Mouse (Mus musculus) mesoderm, embryonic 11.5 days (tissue): ENCODE results near the gene Pcx.

Experiments used
- DNase-seq: peaks from one replicate; pipeline ENCODE4 v3.0.0-alpha.2; 2012; ENCODE audit warnings: low read depth, low spot score

The Pcx gene

GRCm38 (mm10) chr19:4619461-4619860, 109.2 kb downstream of the Pcx start:
- no peak for DNase-seq

- DNase-seq, result no peak
Measured at GRCm38 (mm10) chr19:4620721-4621120, 110.4 kb downstream of the Pcx start.

- DNase-seq, result no peak
Measured at GRCm38 (mm10) chr19:4622780-4623179, 112.5 kb downstream of the Pcx start.

- no peak for DNase-seq
Measured at GRCm38 (mm10) chr19:4623419-4623818, 113.1 kb downstream of the Pcx start.

GRCm38 (mm10) chr19:4624006-4624405, 113.7 kb downstream of the Pcx start:
- DNase-seq, result no peak

GRCm38 (mm10) chr19:4624406-4625178, 114.3 kb downstream of the Pcx start:
- DNase-seq, result peak; percentile 4

GRCm38 (mm10) chr19:4625179-4625828, 115.0 kb downstream of the Pcx start, which contains the start of gene Rce1:
Gene Rce1 (minus strand): TSS chr19:4625641.
- peak; percentile 88 for DNase-seq

GRCm38 (mm10) chr19:4625829-4626535, 115.7 kb downstream of the Pcx start:
- DNase-seq, result no peak

GRCm38 (mm10) chr19:4628819-4629218, 118.5 kb downstream of the Pcx start:
- peak; percentile 83 for DNase-seq

GRCm38 (mm10) chr19:4635986-4636385, 125.7 kb downstream of the Pcx start:
- DNase-seq, result no peak

- DNase-seq, result peak; percentile 52
Measured at GRCm38 (mm10) chr19:4644271-4644670, 134.0 kb downstream of the Pcx start.

GRCm38 (mm10) chr19:4646917-4647492, 136.7 kb downstream of the Pcx start:
- no peak for DNase-seq

GRCm38 (mm10) chr19:4658156-4658555, 147.9 kb downstream of the Pcx start:
- no peak for DNase-seq

- DNase-seq, result no peak
Measured at GRCm38 (mm10) chr19:4666815-4667214, 156.5 kb downstream of the Pcx start.

GRCm38 (mm10) chr19:4670776-4671175, 160.5 kb downstream of the Pcx start:
- DNase-seq, result no peak
